Mouse (Mus musculus): ENCODE results near the gene Gm13278.

GRCm38 (mm10) chr4:88744207-88744606 lies 47.1 kb upstream of the Gm13278 start:
- peak; percentile 37; the same call in 1 of the 2 replicates for TF ChIP-seq CTCF (IDR thresholded peaks at IDR 0.05; ENCODE audit: insufficient read depth, low read length)
- no peak for TF ChIP-seq POLR2A (IDR thresholded peaks at IDR 0.05; ENCODE audit: borderline replicate concordance, extremely low read depth, low read depth, low read length)

Measured in lung, adult 2 months (tissue).